26 mouse cellular contexts compared by ENCODE assay signal in genomic region chr1:79429058-79429457, GRCm38 (mm10). TPM values are rescaled to one million over a fixed set of nuclear protein-coding genes. Genes with fewer than 3 reads are reported as not detected.
DNase-seq lines count a peak whose midpoint lies in the region; ATAC-seq and TF ChIP-seq lines count a peak whose summit lies in the region.
"Had no signal": no experiment of that assay in that cellular context is flagged by ENCODE, and none has a peak within 500 bp of the region (broad histone marks: within the 10 kb centered on the region; RNA-seq: fewer than 3 reads in every experiment).

No protein-coding gene starts in this region.

- H3K36me3 ChIP-seq in midbrain, embryonic 11.5 days (ENCODE audit: control insufficient read depth, insufficient read depth, low read length) = no peaks in the 10 kb centered on the region
- no peaks in the 10 kb centered on the region for H3K36me3 ChIP-seq in midbrain, postnatal 0 days (ENCODE audit: insufficient read depth, low read length)
- H3K36me3 ChIP-seq in midbrain, embryonic 15.5 days (replicated peaks) = no peaks in the 10 kb centered on the region
- H3K36me3 ChIP-seq in midbrain, embryonic 13.5 days = no peaks in the 10 kb centered on the region
- H3K36me3 ChIP-seq in midbrain, embryonic 16.5 days (ENCODE audit: control insufficient read depth, insufficient read depth, low read length) = 0 out of 2 replicates have a peak, but pooled peaks cover 2% of the 10 kb centered on the region
- H3K36me3 ChIP-seq: embryonic facial prominence, embryonic 13.5 days; embryonic facial prominence, embryonic 15.5 days; forebrain, embryonic 10.5 days had no signal

- WGBS in midbrain, embryonic 11.5 days = 27% methylated on average over 5 of the region's 5 CpGs
- WGBS in midbrain, postnatal 0 days = 13% methylated on average over 5 of the region's 5 CpGs
- 12% methylated on average over 5 of the region's 5 CpGs for WGBS in midbrain, embryonic 15.5 days
- WGBS in midbrain, embryonic 13.5 days = 15% methylated on average over 5 of the region's 5 CpGs
- WGBS in midbrain, embryonic 16.5 days = 19% methylated on average over 5 of the region's 5 CpGs

- H3K27ac ChIP-seq in midbrain, embryonic 11.5 days (ENCODE audit: low read depth, low read length) = no peak overlapping the region
- no peak overlapping the region for H3K27ac ChIP-seq in midbrain, postnatal 0 days (ENCODE audit: low read depth, low read length)
- H3K27ac ChIP-seq in midbrain, embryonic 15.5 days = no peak overlapping the region
- no peak overlapping the region for H3K27ac ChIP-seq in midbrain, embryonic 13.5 days
- H3K27ac ChIP-seq in midbrain, embryonic 16.5 days (ENCODE audit: low read length) = no peak overlapping the region
- H3K27ac ChIP-seq: embryonic facial prominence, embryonic 13.5 days; embryonic facial prominence, embryonic 15.5 days; forebrain, embryonic 10.5 days; forebrain, embryonic 13.5 days had no signal

- no peaks in the 10 kb centered on the region for H3K27me3 ChIP-seq in midbrain, embryonic 11.5 days (ENCODE audit: control insufficient read depth, insufficient read depth, low read length)
- H3K27me3 ChIP-seq in midbrain, postnatal 0 days (ENCODE audit: insufficient read depth, low read length) = no peaks in the 10 kb centered on the region
- no peaks in the 10 kb centered on the region for H3K27me3 ChIP-seq in midbrain, embryonic 15.5 days (replicated peaks)
- no peaks in the 10 kb centered on the region for H3K27me3 ChIP-seq in midbrain, embryonic 13.5 days
- no peaks in the 10 kb centered on the region for H3K27me3 ChIP-seq in midbrain, embryonic 16.5 days (ENCODE audit: control insufficient read depth, insufficient read depth, low read depth, low read length)
- H3K27me3 ChIP-seq: embryonic facial prominence, embryonic 13.5 days; embryonic facial prominence, embryonic 15.5 days; forebrain, embryonic 13.5 days had no signal

- no peak overlapping the region for H3K4me3 ChIP-seq in midbrain, embryonic 11.5 days (ENCODE audit: low read depth, low read length)
- no peak overlapping the region for H3K4me3 ChIP-seq in midbrain, postnatal 0 days (ENCODE audit: low read depth, low read length)
- no peak overlapping the region for H3K4me3 ChIP-seq in midbrain, embryonic 15.5 days
- no peak overlapping the region for H3K4me3 ChIP-seq in midbrain, embryonic 13.5 days (replicated peaks)
- H3K4me3 ChIP-seq in midbrain, embryonic 16.5 days (ENCODE audit: low read depth, low read length) = no peak overlapping the region
- H3K4me3 ChIP-seq: embryonic facial prominence, embryonic 13.5 days; embryonic facial prominence, embryonic 15.5 days; erythroblast, embryonic 14.5 days; forebrain, embryonic 10.5 days; forebrain, embryonic 13.5 days had no signal

- DNase-seq in midbrain, embryonic 11.5 days (ENCODE audit: low spot score, missing footprints) = no peak
- DNase-seq in midbrain, postnatal 0 days (ENCODE audit: low spot score) = no peak
- DNase-seq in adrenal gland, postnatal 14 days = no peak
- DNase-seq: adrenal gland, adult 2 months; adrenal gland, postnatal 10 days; adrenal gland, postnatal 36 days; cerebellum, adult 11 months; cerebellum, adult 18-20 months; cerebellum, adult 8-10 months; cerebellum, adult 9-11 months; cerebellum, postnatal 14 days; cerebellum, postnatal 36 days; embryo, embryonic 11 days had no signal

- no peak overlapping the region for H3K4me2 ChIP-seq in midbrain, embryonic 11.5 days
- no peak overlapping the region for H3K4me2 ChIP-seq in midbrain, postnatal 0 days (ENCODE audit: low read depth, low read length, poor library complexity, severe bottlenecking)
- no peak overlapping the region for H3K4me2 ChIP-seq in midbrain, embryonic 15.5 days
- H3K4me2 ChIP-seq in midbrain, embryonic 13.5 days (replicated peaks) = no peak overlapping the region
- H3K4me2 ChIP-seq in midbrain, embryonic 16.5 days (ENCODE audit: low read length) = no peak overlapping the region
- H3K4me2 ChIP-seq: embryonic facial prominence, embryonic 13.5 days; embryonic facial prominence, embryonic 15.5 days; forebrain, embryonic 13.5 days had no signal

- no peaks in the 10 kb centered on the region for H3K9me3 ChIP-seq in midbrain, embryonic 11.5 days (ENCODE audit: control insufficient read depth, low read length)
- H3K9me3 ChIP-seq in midbrain, postnatal 0 days (ENCODE audit: low read length) = no peaks in the 10 kb centered on the region
- H3K9me3 ChIP-seq in midbrain, embryonic 15.5 days = no peaks in the 10 kb centered on the region
- H3K9me3 ChIP-seq in midbrain, embryonic 13.5 days = no peaks in the 10 kb centered on the region
- no peaks in the 10 kb centered on the region for H3K9me3 ChIP-seq in midbrain, embryonic 16.5 days (replicated peaks; ENCODE audit: control insufficient read depth, low read length, poor library complexity, severe bottlenecking)
- H3K9me3 ChIP-seq: embryonic facial prominence, embryonic 13.5 days; embryonic facial prominence, embryonic 15.5 days; forebrain, embryonic 10.5 days; forebrain, embryonic 13.5 days had no signal

- H3K4me1 ChIP-seq in midbrain, embryonic 11.5 days (ENCODE audit: control insufficient read depth, insufficient read depth, low read length) = peaks cover 3% of the 10 kb centered on the region; the same call in 1 of the 2 replicates
- H3K4me1 ChIP-seq in midbrain, postnatal 0 days (ENCODE audit: insufficient read depth, low read length) = peaks cover 2% of the 10 kb centered on the region; the same call in 1 of the 2 replicates
- peaks cover 3% of the 10 kb centered on the region for H3K4me1 ChIP-seq in midbrain, embryonic 15.5 days
- no peaks in the 10 kb centered on the region for H3K4me1 ChIP-seq in midbrain, embryonic 13.5 days (replicated peaks)
- H3K4me1 ChIP-seq in midbrain, embryonic 16.5 days (ENCODE audit: control insufficient read depth, insufficient read depth, low read length) = peaks cover 3% of the 10 kb centered on the region; the same call in 1 of the 2 replicates
- H3K4me1 ChIP-seq: embryonic facial prominence, embryonic 13.5 days; embryonic facial prominence, embryonic 15.5 days; forebrain, embryonic 10.5 days had no signal

- 0 out of 2 replicates have a peak, but pooled peaks have one; percentile 40 for ATAC-seq in midbrain, embryonic 11.5 days (ENCODE audit: low FRiP score)
- no peak for ATAC-seq in midbrain, postnatal 0 days (ENCODE audit: low FRiP score)
- peak; percentile 69 for ATAC-seq in midbrain, embryonic 15.5 days (replicated peaks)
- no peak for ATAC-seq in midbrain, embryonic 13.5 days
- peak; percentile 47; the same call in 1 of the 2 replicates for ATAC-seq in midbrain, embryonic 16.5 days
- ATAC-seq: forebrain, embryonic 13.5 days; forebrain, embryonic 16.5 days had no signal

- no peak for TF ChIP-seq CTCF in midbrain, postnatal 0 days (IDR thresholded peaks at IDR 0.05)

- H3K9ac ChIP-seq in midbrain, embryonic 11.5 days (ENCODE audit: low read length) = no peak overlapping the region
- no peak overlapping the region for H3K9ac ChIP-seq in midbrain, postnatal 0 days (replicated peaks; ENCODE audit: low read length, poor library complexity, severe bottlenecking)
- no peak overlapping the region for H3K9ac ChIP-seq in midbrain, embryonic 15.5 days
- no peak overlapping the region for H3K9ac ChIP-seq in midbrain, embryonic 13.5 days (replicated peaks)
- no peak overlapping the region for H3K9ac ChIP-seq in midbrain, embryonic 16.5 days (ENCODE audit: low read depth, low read length)
- H3K9ac ChIP-seq: embryonic facial prominence, embryonic 13.5 days; embryonic facial prominence, embryonic 15.5 days; forebrain, embryonic 13.5 days had no signal

RNA-seq across cellular contexts. Expression of gene Scg2, which starts 10.9 kb away (rescaled TPM):
- polyA plus RNA-seq in midbrain, embryonic 11.5 days (2014; fragmentation: Nextera tagmentation; extraction: Ambion mirVana) = 10.8 and 11.6 TPM in 2 replicates
- 173 and 198 TPM in 2 replicates for total RNA-seq in midbrain, postnatal 0 days (2014; rRNA removed)
- 290 and 309 TPM in 2 replicates for polyA plus RNA-seq in midbrain, postnatal 0 days (2015; fragmentation: Nextera tagmentation; extraction: Ambion mirVana)
- polyA plus RNA-seq in midbrain, embryonic 15.5 days (2015; fragmentation: Nextera tagmentation; extraction: Ambion mirVana) = 119 and 126 TPM in 2 replicates
- polyA plus RNA-seq in midbrain, embryonic 13.5 days (2015; fragmentation: Nextera tagmentation; extraction: Ambion mirVana) = 49.6 and 56.1 TPM in 2 replicates
- polyA plus RNA-seq in midbrain, embryonic 16.5 days (2015; fragmentation: Nextera tagmentation; extraction: Ambion mirVana) = 174 and 220 TPM in 2 replicates
- total RNA-seq in adrenal gland, postnatal 14 days (2021) = 482 and 512 TPM in 2 replicates
- total RNA-seq: common myeloid progenitor, adult 5-6 weeks; ES-E14; MEL had no signal
- polyA plus RNA-seq: C2C12; erythroblast, embryonic 14.5 days had no signal

Comparison
In these comparisons a context has a peak if more than half of its experiments do, and no peak if none do; other contexts are left out.
1. ATAC-seq: peak in midbrain, embryonic 11.5 days (single experiment), midbrain, embryonic 15.5 days (single experiment) and midbrain, embryonic 16.5 days (single experiment); none in midbrain, postnatal 0 days (single experiment) and midbrain, embryonic 13.5 days (single experiment).